Comparison of ENCODE assay signal across 16 mouse cellular contexts in genomic region chr4:147906230-147906629, GRCm38 (mm10). TPM values are rescaled to one million over a fixed set of nuclear protein-coding genes. Genes with fewer than 3 reads are reported as not detected.
DNase-seq lines count a peak whose midpoint lies in the region; ATAC-seq lines count a peak whose summit lies in the region.
"Had no signal": no experiment of that assay in that cellular context is flagged by ENCODE, and none has a peak within 500 bp of the region (broad histone marks: within the 10 kb centered on the region; RNA-seq: fewer than 3 reads in every experiment).

No protein-coding gene starts in this region.

- H3K4me1 ChIP-seq in midbrain, embryonic 14.5 days (ENCODE audit: control insufficient read depth, insufficient read depth, low read length), result peaks cover 13% of the 10 kb centered on the region; the same call in 1 of the 2 replicates

- DNase-seq in cerebellum, adult 9-11 months, result peak; percentile 38
- peak; percentile 34 for DNase-seq in urinary bladder, adult 2 months (ENCODE audit: low spot score)
- no peak for DNase-seq in urinary bladder, postnatal 10 days (ENCODE audit: low spot score)
- DNase-seq in fibroblast of lung, adult 2 months (ENCODE audit: low read depth), result peak; percentile 85
- DNase-seq in midbrain, embryonic 14.5 days, result no peak
- DNase-seq in lung, adult 18-20 months, result no peak
- DNase-seq: cerebellum, adult 8-10 months; heart, postnatal 36 days; liver, postnatal 0 days; right cerebral cortex, postnatal 25 days; thymus, postnatal 4 days had no signal

- no peaks in the 10 kb centered on the region for H3K27me3 ChIP-seq in midbrain, embryonic 14.5 days (ENCODE audit: control insufficient read depth, insufficient read depth, low read length)
- H3K27me3 ChIP-seq: forebrain, embryonic 12.5 days; limb, embryonic 12.5 days; stomach, embryonic 15.5 days had no signal

- H3K9ac ChIP-seq in midbrain, embryonic 14.5 days (replicated peaks; ENCODE audit: low read length), result no peak overlapping the region
- H3K9ac ChIP-seq: forebrain, embryonic 12.5 days; limb, embryonic 12.5 days; liver, postnatal 0 days; stomach, embryonic 15.5 days had no signal

- H3K27ac ChIP-seq in midbrain, embryonic 14.5 days (replicated peaks; ENCODE audit: low read depth, low read length), result no peak overlapping the region
- H3K27ac ChIP-seq: forebrain, embryonic 12.5 days; limb, embryonic 12.5 days; stomach, embryonic 15.5 days had no signal

- H3K4me3 ChIP-seq in midbrain, embryonic 14.5 days (replicated peaks; ENCODE audit: low read depth, low read length), result no peak overlapping the region
- H3K4me3 ChIP-seq: forebrain, embryonic 12.5 days; limb, embryonic 12.5 days; stomach, embryonic 15.5 days had no signal

- 77% methylated on average over 5 of the region's 5 CpGs for WGBS in midbrain, embryonic 14.5 days

- no peak overlapping the region for H3K4me2 ChIP-seq in midbrain, embryonic 14.5 days (ENCODE audit: low read length)
- H3K4me2 ChIP-seq: forebrain, embryonic 12.5 days; limb, embryonic 12.5 days; stomach, embryonic 15.5 days had no signal

- H3K9me3 ChIP-seq in midbrain, embryonic 14.5 days (ENCODE audit: control insufficient read depth, low read length), result no peaks in the 10 kb centered on the region
- H3K9me3 ChIP-seq: forebrain, embryonic 12.5 days; limb, embryonic 12.5 days; stomach, embryonic 15.5 days had no signal

- ATAC-seq in cerebellum, adult (ENCODE audit: insufficient number of reproducible peaks, low FRiP score, low TSS enrichment), result no peak
- ATAC-seq in activated CD4-positive, CD25-positive, alpha-beta regulatory T cell, adult 4 months, result no peak
- ATAC-seq in midbrain, embryonic 14.5 days (ENCODE audit: low FRiP score, low TSS enrichment), result no peak
- ATAC-seq: liver, postnatal 0 days had no signal

- peaks cover 14% of the 10 kb centered on the region for H3K36me3 ChIP-seq in midbrain, embryonic 14.5 days (ENCODE audit: control insufficient read depth, insufficient read depth, low read length)
- H3K36me3 ChIP-seq: stomach, embryonic 15.5 days had no signal

RNA-seq across cellular contexts. Expression of gene Mfn2, which starts 1.7 kb away (rescaled TPM):
- polyA plus RNA-seq in urinary bladder, adult 2 months (2012; rRNA removed), result 49.7 and 68.9 TPM in 2 replicates
- 10 to 100 TPM; 17.2 to 23.9 TPM for polyA plus RNA-seq in activated CD4-positive, CD25-positive, alpha-beta regulatory T cell, adult 4 months (2017; shearing (Covaris generic))
- 56.9 and 77.2 TPM in 2 replicates for polyA plus RNA-seq in midbrain, embryonic 14.5 days (2014; fragmentation: Nextera tagmentation; extraction: Ambion mirVana)

RNA-seq across cellular contexts. Expression of gene Plod1, which starts 30.3 kb away (rescaled TPM):
- 42.5 and 50.1 TPM in 2 replicates for polyA plus RNA-seq in urinary bladder, adult 2 months (2012; rRNA removed)
- 1 to 10 TPM; 2.8 to 4.0 TPM for polyA plus RNA-seq in activated CD4-positive, CD25-positive, alpha-beta regulatory T cell, adult 4 months (2017; shearing (Covaris generic))
- 13.5 and 20.7 TPM in 2 replicates for polyA plus RNA-seq in midbrain, embryonic 14.5 days (2014; fragmentation: Nextera tagmentation; extraction: Ambion mirVana)

RNA-seq across cellular contexts. Expression of gene 2510039O18Rik, which starts 34.5 kb away (rescaled TPM):
- polyA plus RNA-seq in urinary bladder, adult 2 months (2012; rRNA removed), result 47.0 and 48.2 TPM in 2 replicates
- polyA plus RNA-seq in activated CD4-positive, CD25-positive, alpha-beta regulatory T cell, adult 4 months (2017; shearing (Covaris generic)), result 10 to 100 TPM in 1 of 2 experiments, 1 to 10 TPM in 1; 8.9 to 11.4 TPM
- polyA plus RNA-seq in midbrain, embryonic 14.5 days (2014; fragmentation: Nextera tagmentation; extraction: Ambion mirVana), result 15.5 and 15.8 TPM in 2 replicates

RNA-seq across cellular contexts. Expression of gene Fv1, which starts 37.5 kb away (rescaled TPM):
- 6.8 and 7.6 TPM in 2 replicates for polyA plus RNA-seq in urinary bladder, adult 2 months (2012; rRNA removed)
- polyA plus RNA-seq in activated CD4-positive, CD25-positive, alpha-beta regulatory T cell, adult 4 months (2017; shearing (Covaris generic)), result 1 to 10 TPM; 3.0 to 7.5 TPM
- polyA plus RNA-seq in midbrain, embryonic 14.5 days (2014; fragmentation: Nextera tagmentation; extraction: Ambion mirVana), result 4.9 and 8.7 TPM in 2 replicates

RNA-seq across cellular contexts. Expression of gene Miip, which starts 37.6 kb away (rescaled TPM):
- 43.3 and 57.4 TPM in 2 replicates for polyA plus RNA-seq in urinary bladder, adult 2 months (2012; rRNA removed)
- polyA plus RNA-seq in activated CD4-positive, CD25-positive, alpha-beta regulatory T cell, adult 4 months (2017; shearing (Covaris generic)), result 10 to 100 TPM; 52.3 to 77.0 TPM
- 25.4 and 37.2 TPM in 2 replicates for polyA plus RNA-seq in midbrain, embryonic 14.5 days (2014; fragmentation: Nextera tagmentation; extraction: Ambion mirVana)

Comparison
In these comparisons a context has a peak if more than half of its experiments do, and no peak if none do; other contexts are left out.
1. DNase-seq: peak in cerebellum, adult 9-11 months (single experiment), urinary bladder, adult 2 months (single experiment) and fibroblast of lung, adult 2 months (single experiment); none in urinary bladder, postnatal 10 days (single experiment), midbrain, embryonic 14.5 days (single experiment) and lung, adult 18-20 months (0 of 2).